Mouse (Mus musculus) small intestine, adult 2 months (tissue): ENCODE data around the gene Abo.

Experiments
- CTCF ChIP-seq: fragments of 200-500 bp; IDR thresholded peaks from 2 replicates; pipeline ENCODE4 v1.5.1; 2012; ENCODE audit warnings: low read depth, mild to moderate bottlenecking, control low read depth, inconsistent platforms, low read length, moderate library complexity, mixed read lengths; ENCODE audit not compliant: insufficient replicate concordance, insufficient read length; ENCODE audit errors: extremely low read depth
- POLR2A ChIP-seq: fragments of 200-500 bp; IDR thresholded peaks from 2 replicates; pipeline ENCODE4 v1.6.1; 2012; ENCODE audit warnings: low read depth, mild to moderate bottlenecking, control low read depth, inconsistent platforms, low read length, moderate library complexity

DNA sequence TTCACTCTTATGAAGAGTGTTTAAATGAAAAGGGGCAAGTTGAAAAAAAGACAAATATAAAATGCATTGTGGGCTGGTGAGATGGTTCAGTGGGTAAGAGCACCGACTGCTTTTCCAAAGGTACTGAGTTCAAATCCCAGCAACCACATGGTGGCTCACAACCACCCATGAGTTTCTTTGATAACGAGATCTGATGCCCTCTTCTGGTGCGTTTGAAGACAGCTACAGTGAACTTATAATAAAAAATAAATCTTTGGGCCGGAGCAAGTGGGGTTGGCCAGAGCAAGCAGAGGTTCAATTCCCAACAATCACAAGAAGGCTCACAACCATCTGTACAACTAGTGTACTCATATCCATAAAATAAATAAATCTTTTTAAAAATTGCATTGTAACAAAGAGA is 31.1 kb upstream of the Abo start:
- TF ChIP-seq POLR2A = no peak
- TF ChIP-seq CTCF = no peak
